Mouse (Mus musculus): ENCODE measurements around the gene Akt3. TPM values are rescaled to one million over a fixed set of nuclear protein-coding genes. Genes with fewer than 3 reads are reported as not detected.

Gene Akt3
- polyA plus RNA-seq, 1 experiment, result 6.4 TPM

GRCm38 (mm10) chr1:176999011-176999410 lies 259.0 kb downstream of the Akt3 start:
- Histone ChIP-seq H3K27ac (ENCODE audit: insufficient read depth, low read length) (peak overlapping the region; percentile 13; the same call in 1 of the 2 replicates), H3K36me3 (ENCODE audit: control insufficient read depth, insufficient read depth, low read length) (no peaks in the 10 kb centered on the region), H3K4me1 (ENCODE audit: control insufficient read depth, insufficient read depth, insufficient read length) (peaks cover 30% of the 10 kb centered on the region), H3K27me3 (ENCODE audit: control insufficient read depth, insufficient read depth, low read length) (no peaks in the 10 kb centered on the region), H3K4me3 (ENCODE audit: extremely low read depth, insufficient read depth, insufficient read length) (no peak overlapping the region)
- peak; percentile 43; the same call in 1 of the 2 replicates for TF ChIP-seq CTCF (IDR thresholded peaks at IDR 0.05; ENCODE audit: extremely low read depth, insufficient read depth, insufficient read length, insufficient replicate concordance)
- TF ChIP-seq POLR2A (IDR thresholded peaks at IDR 0.05; ENCODE audit: low read depth, low read length), result no peak
- peak in 1 of 2 experiments; percentile 72 for DNase-seq (ENCODE audit: low read depth in 1 of 2, low spot score in 2 of 2)
- WGBS, result 67% methylated on average over 6 of the region's 6 CpGs

GRCm38 (mm10) chr1:176997711-176998689 lies 260.0 kb downstream of the Akt3 start:
- H3K4me3 ChIP-seq (ENCODE audit: extremely low read depth, insufficient read depth, insufficient read length), result no peak overlapping the region
- H3K4me1 ChIP-seq (ENCODE audit: control insufficient read depth, insufficient read depth, insufficient read length), result peaks cover 39% of the 10 kb centered on the region
- TF ChIP-seq CTCF (IDR thresholded peaks at IDR 0.05; ENCODE audit: extremely low read depth, insufficient read depth, insufficient read length, insufficient replicate concordance), result no peak
- 95% methylated on average over 33 of the region's 33 CpGs for WGBS
- no peaks in the 10 kb centered on the region for H3K36me3 ChIP-seq (ENCODE audit: control insufficient read depth, insufficient read depth, low read length)
- no peak overlapping the region for H3K27ac ChIP-seq (ENCODE audit: insufficient read depth, low read length)
- DNase-seq (ENCODE audit: low read depth in 1 of 2, low spot score in 2 of 2), result no peak
- no peaks in the 10 kb centered on the region for H3K27me3 ChIP-seq (ENCODE audit: control insufficient read depth, insufficient read depth, low read length)

GRCm38 (mm10) chr1:176997254-176997653 lies 260.7 kb downstream of the Akt3 start:
- no peak overlapping the region for H3K4me3 ChIP-seq (ENCODE audit: extremely low read depth, insufficient read depth, insufficient read length)
- H3K4me1 ChIP-seq (ENCODE audit: control insufficient read depth, insufficient read depth, insufficient read length), result peaks cover 45% of the 10 kb centered on the region
- WGBS, result 83% methylated on average over 6 of the region's 6 CpGs
- no peaks in the 10 kb centered on the region for H3K36me3 ChIP-seq (ENCODE audit: control insufficient read depth, insufficient read depth, low read length)
- peak overlapping the region; percentile 84 for H3K27ac ChIP-seq (ENCODE audit: insufficient read depth, low read length)
- no peak for TF ChIP-seq CTCF (IDR thresholded peaks at IDR 0.05; ENCODE audit: extremely low read depth, insufficient read depth, insufficient read length, insufficient replicate concordance)
- no peak for TF ChIP-seq POLR2A (IDR thresholded peaks at IDR 0.05; ENCODE audit: low read depth, low read length)
- no peaks in the 10 kb centered on the region for H3K27me3 ChIP-seq (ENCODE audit: control insufficient read depth, insufficient read depth, low read length)
- DNase-seq (ENCODE audit: low read depth in 1 of 2, low spot score in 2 of 2), result no peak

- 15% methylated on average over 16 of the region's 16 CpGs for WGBS
- peak overlapping the region; percentile 84 for H3K27ac ChIP-seq (ENCODE audit: insufficient read depth, low read length)
- TF ChIP-seq CTCF (IDR thresholded peaks at IDR 0.05; ENCODE audit: extremely low read depth, insufficient read depth, insufficient read length, insufficient replicate concordance) (no peak), POLR2A (IDR thresholded peaks at IDR 0.05; ENCODE audit: low read depth, low read length) (no peak)
- peak overlapping the region; percentile 34; the same call in 1 of the 2 replicates for H3K4me3 ChIP-seq (ENCODE audit: extremely low read depth, insufficient read depth, insufficient read length)
- H3K4me1 ChIP-seq (ENCODE audit: control insufficient read depth, insufficient read depth, insufficient read length), result peaks cover 47% of the 10 kb centered on the region
- H3K36me3 ChIP-seq (ENCODE audit: control insufficient read depth, insufficient read depth, low read length), result no peaks in the 10 kb centered on the region
- DNase-seq (ENCODE audit: low read depth in 1 of 2, low spot score in 2 of 2), result peak; percentile 57 to 83
- H3K27me3 ChIP-seq (ENCODE audit: control insufficient read depth, insufficient read depth, low read length), result no peaks in the 10 kb centered on the region
Measured at GRCm38 (mm10) chr1:176996630-176997201, 261.3 kb downstream of the Akt3 start.

- no peak for DNase-seq (ENCODE audit: low read depth in 1 of 2, low spot score in 2 of 2)
- 87% methylated on average over 3 of the region's 3 CpGs for WGBS
- Histone ChIP-seq H3K4me1 (ENCODE audit: control insufficient read depth, insufficient read depth, insufficient read length) (peaks cover 49% of the 10 kb centered on the region), H3K4me3 (ENCODE audit: extremely low read depth, insufficient read depth, insufficient read length) (no peak overlapping the region), H3K36me3 (ENCODE audit: control insufficient read depth, insufficient read depth, low read length) (no peaks in the 10 kb centered on the region), H3K27me3 (ENCODE audit: control insufficient read depth, insufficient read depth, low read length) (no peaks in the 10 kb centered on the region), H3K27ac (ENCODE audit: insufficient read depth, low read length) (peak overlapping the region; percentile 84)
- no peak for TF ChIP-seq POLR2A (IDR thresholded peaks at IDR 0.05; ENCODE audit: low read depth, low read length)
- TF ChIP-seq CTCF (IDR thresholded peaks at IDR 0.05; ENCODE audit: extremely low read depth, insufficient read depth, insufficient read length, insufficient replicate concordance), result no peak
Measured at GRCm38 (mm10) chr1:176996166-176996565, 261.8 kb downstream of the Akt3 start.

GRCm38 (mm10) chr1:176995419-176995775 lies 262.6 kb downstream of the Akt3 start:
- Histone ChIP-seq H3K27me3 (ENCODE audit: control insufficient read depth, insufficient read depth, low read length) (no peaks in the 10 kb centered on the region), H3K27ac (ENCODE audit: insufficient read depth, low read length) (0 out of 2 replicates have a peak overlapping the region, but pooled peaks have one; percentile 8), H3K36me3 (ENCODE audit: control insufficient read depth, insufficient read depth, low read length) (no peaks in the 10 kb centered on the region), H3K4me1 (ENCODE audit: control insufficient read depth, insufficient read depth, insufficient read length) (peaks cover 49% of the 10 kb centered on the region), H3K4me3 (ENCODE audit: extremely low read depth, insufficient read depth, insufficient read length) (no peak overlapping the region)
- WGBS, result 84% methylated on average over 4 of the region's 4 CpGs
- no peak for DNase-seq (ENCODE audit: low read depth in 1 of 2, low spot score in 2 of 2)
- TF ChIP-seq CTCF (IDR thresholded peaks at IDR 0.05; ENCODE audit: extremely low read depth, insufficient read depth, insufficient read length, insufficient replicate concordance), result no peak

Measured in spleen, adult 2 months (tissue).